Mouse (Mus musculus) heart, postnatal 0 days (tissue): ENCODE measurements around the gene Ppp2r2c. TPM values are rescaled to one million over a fixed set of nuclear protein-coding genes. Genes with fewer than 3 reads are reported as not detected.

Experiments
- ATAC-seq: fragments of 200-750 bp; cut with Nextera tagmentation; 2 replicates; pipeline ENCODE4 v1.8.0; 2017; ENCODE audit warnings: low read depth, moderate number of reproducible peaks, moderate library complexity; ENCODE audit not compliant: insufficient read depth
- DNase-seq: peaks from one replicate; pipeline ENCODE4 v3.0.0-alpha.2; 2016; ENCODE audit warnings: low spot score
- H3K27ac ChIP-seq: fragments of 300-500 bp; sonication (generic); 2 replicates; pipeline ENCODE4 v1.5.1; 2014; ENCODE audit warnings: low read depth, mild to moderate bottlenecking
- H3K27me3 ChIP-seq: fragments of 300-500 bp; sonication (generic); 2 replicates; pipeline ENCODE4 v1.6.1; 2014; ENCODE audit warnings: low read length, mixed read lengths; ENCODE audit not compliant: control insufficient read depth, insufficient read depth
- H3K36me3 ChIP-seq: fragments of 300-500 bp; sonication (generic); replicated peaks from 2 replicates; pipeline ENCODE4 v1.6.1; 2014; ENCODE audit warnings: low read length, mixed read lengths; ENCODE audit not compliant: control insufficient read depth, insufficient read depth
- H3K4me1 ChIP-seq: fragments of 300-500 bp; sonication (generic); 2 replicates; pipeline ENCODE4 v1.6.1; 2014; ENCODE audit warnings: antibody characterized with exemption; ENCODE audit not compliant: control insufficient read depth, insufficient read depth
- H3K4me2 ChIP-seq: fragments of 300-500 bp; sonication (generic); 2 replicates; pipeline ENCODE4 v1.6.1; 2014; ENCODE audit warnings: low read depth, mild to moderate bottlenecking, low read length, moderate library complexity
- H3K4me3 ChIP-seq: fragments of 300-500 bp; sonication (generic); 2 replicates; pipeline ENCODE4 v1.5.1; 2014; ENCODE audit warnings: low read depth, low read length
- H3K9ac ChIP-seq: fragments of 300-500 bp; sonication (generic); replicated peaks from 2 replicates; pipeline ENCODE4 v1.6.1; 2014; ENCODE audit warnings: low read depth, low read length, mixed read lengths
- H3K9me3 ChIP-seq: fragments of 300-500 bp; sonication (generic); replicated peaks from 2 replicates; pipeline ENCODE4 v1.6.1; 2016; ENCODE audit warnings: low read length; ENCODE audit not compliant: control insufficient read depth
- CTCF ChIP-seq: IDR thresholded peaks from 2 replicates; pipeline ENCODE4 v1.5.1; 2016; ENCODE audit warnings: antibody characterized with exemption, control low read depth, low read depth
- EP300 ChIP-seq: IDR thresholded peaks from 2 replicates; pipeline ENCODE4 v1.6.1; 2016; ENCODE audit warnings: antibody characterized with exemption, low read depth
- WGBS: fragments of 180-500 bp; shearing (Covaris S2); extraction: QIAGEN DNeasy Blood & Tissue Kit; methylation state at CpG from one replicate; pipeline ENCODE4 v1.1.7; 2014; 5-methylcytosine and 5-hydroxymethylcytosine counted together
- polyA plus RNA-seq: library from polyadenylated mRNA; unstranded; fragments of >200 nt; fragmentation: Nextera tagmentation; extraction: Ambion mirVana; gene quantifications from 2 replicates; pipeline ENCODE4 v1.2.1, GENCODE M21; 2015
- total RNA-seq: library from RNA; depleted of rRNA; stranded (reverse); fragments of >200 nt; gene quantifications from 2 replicates; pipeline ENCODE4 v1.2.3, GENCODE M21; 2014; ENCODE audit warnings: low replicate concordance

Gene Ppp2r2c
- total and polyA plus RNA-seq, 2 experiments from 2014 or later: not detected

DNA sequence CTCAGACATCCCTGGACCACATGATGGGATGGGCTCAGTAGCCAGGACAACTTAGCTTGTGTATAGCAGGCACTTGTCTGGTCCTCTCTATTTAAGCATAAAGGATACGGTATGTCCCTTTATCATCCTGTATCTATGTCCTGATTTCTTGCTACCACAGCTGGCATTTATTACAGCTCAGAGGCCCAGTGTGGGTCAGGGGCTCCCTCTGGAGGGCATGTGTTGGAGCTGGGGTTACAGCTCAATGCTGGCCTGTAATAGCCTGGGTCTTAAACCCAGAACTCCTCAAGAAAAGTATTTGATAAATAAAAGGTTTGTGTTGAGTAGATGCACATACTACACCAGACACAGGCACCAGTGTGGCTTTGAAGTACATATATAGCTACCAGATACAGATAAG lies 51.8 kb downstream of the Ppp2r2c start:
- H3K9me3 ChIP-seq: no peaks in the 10 kb centered on the region
- no peaks in the 10 kb centered on the region for H3K27me3 ChIP-seq
- no peaks in the 10 kb centered on the region for H3K36me3 ChIP-seq
- WGBS: 20% methylated on average over 1 of the region's 1 CpGs
- ATAC-seq (no peak), DNase-seq (no peak)
- no peak overlapping the region for H3K9ac ChIP-seq
- H3K4me1 ChIP-seq: peaks cover 14% of the 10 kb centered on the region; the same call in 1 of the 2 replicates
- TF ChIP-seq CTCF: peak; percentile 60
- no peak for TF ChIP-seq EP300
- no peak overlapping the region for H3K4me2 ChIP-seq
- H3K27ac ChIP-seq: no peak overlapping the region
- no peak overlapping the region for H3K4me3 ChIP-seq

GRCm38 (mm10) chr5:36921871-36922270 lies 53.6 kb downstream of the Ppp2r2c start:
- no peak overlapping the region for H3K27ac ChIP-seq

DNA sequence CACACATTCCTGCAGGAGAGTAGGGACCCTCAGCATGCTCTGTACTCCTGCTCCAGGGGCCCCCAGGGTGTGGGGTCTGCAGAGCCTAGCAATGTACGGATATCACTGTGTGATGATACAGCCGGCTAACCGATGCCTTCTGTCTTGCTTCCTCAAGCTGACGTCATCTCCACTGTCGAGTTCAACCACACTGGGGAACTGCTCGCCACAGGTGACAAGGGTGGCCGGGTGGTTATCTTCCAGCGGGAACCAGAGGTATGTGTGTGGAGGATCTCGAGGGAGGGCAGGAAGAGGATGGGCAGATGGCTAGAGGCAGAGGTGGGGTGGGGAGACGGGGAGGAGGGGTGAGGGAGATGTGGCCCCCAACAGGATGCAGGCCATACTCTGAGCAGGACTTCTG lies 54.5 kb downstream of the Ppp2r2c start:
- TF ChIP-seq CTCF (no peak), EP300 (no peak)
- Histone ChIP-seq H3K4me2 (no peak overlapping the region), H3K4me3 (no peak overlapping the region), H3K36me3 (no peaks in the 10 kb centered on the region), H3K27ac (no peak overlapping the region), H3K4me1 (peaks cover 14% of the 10 kb centered on the region; the same call in 1 of the 2 replicates), H3K9me3 (no peaks in the 10 kb centered on the region), H3K27me3 (no peaks in the 10 kb centered on the region), H3K9ac (no peak overlapping the region)
- WGBS: 53% methylated on average over 10 of the region's 10 CpGs
- no peak for ATAC-seq
- no peak for DNase-seq

More at GRCm38 (mm10) chr5:36921871-36922270, 53.6 kb downstream of the Ppp2r2c start:
- WGBS: 81% methylated on average over 1 of the region's 1 CpGs
- Histone ChIP-seq H3K27me3 (no peaks in the 10 kb centered on the region), H3K9me3 (no peaks in the 10 kb centered on the region), H3K4me2 (no peak overlapping the region), H3K36me3 (no peaks in the 10 kb centered on the region), H3K9ac (no peak overlapping the region), H3K4me1 (peaks cover 14% of the 10 kb centered on the region; the same call in 1 of the 2 replicates), H3K4me3 (no peak overlapping the region)
- TF ChIP-seq CTCF: no peak
- no peak for TF ChIP-seq EP300
- no peak for DNase-seq
- ATAC-seq: no peak

- Histone ChIP-seq H3K9ac (no peak overlapping the region), H3K36me3 (no peaks in the 10 kb centered on the region), H3K4me1 (peaks cover 10% of the 10 kb centered on the region; the same call in 1 of the 2 replicates), H3K4me3 (no peak overlapping the region), H3K27me3 (no peaks in the 10 kb centered on the region), H3K4me2 (0 out of 2 replicates have a peak overlapping the region, but pooled peaks have one; percentile 21), H3K27ac (no peak overlapping the region), H3K9me3 (no peaks in the 10 kb centered on the region)
- DNase-seq (peak; percentile 25), ATAC-seq (peak; percentile 79)
- whole genome bisulfite sequencing: 17% methylated on average over 11 of the region's 11 CpGs
- TF ChIP-seq EP300 (no peak), CTCF (no peak)
Measured at GRCm38 (mm10) chr5:36923826-36924700, 55.8 kb downstream of the Ppp2r2c start.

GRCm38 (mm10) chr5:36928701-36929100 lies 60.4 kb downstream of the Ppp2r2c start:
- no peaks in the 10 kb centered on the region for H3K36me3 ChIP-seq
- H3K27me3 ChIP-seq: no peaks in the 10 kb centered on the region
- no peak overlapping the region for H3K4me2 ChIP-seq
- no peak overlapping the region for H3K4me3 ChIP-seq
- no peak overlapping the region for H3K27ac ChIP-seq
- H3K9ac ChIP-seq: no peak overlapping the region
- H3K4me1 ChIP-seq: peaks cover 5% of the 10 kb centered on the region; the same call in 1 of the 2 replicates
- H3K9me3 ChIP-seq: no peaks in the 10 kb centered on the region
- DNase-seq (no peak), ATAC-seq (no peak)
- WGBS: 54% methylated on average over 4 of the region's 4 CpGs
- no peak for TF ChIP-seq CTCF
- no peak for TF ChIP-seq EP300
